Mouse (Mus musculus) E14TG2a.4 (cell line): ENCODE measurements around the gene Ttc19.

Experiments
- CTCF ChIP-seq: conservative IDR thresholded peaks from 2 replicates; pipeline ENCODE4 v1.5.1; 2014; ENCODE audit warnings: low read length
- NANOG ChIP-seq: IDR thresholded peaks from 2 replicates; pipeline ENCODE4 v1.6.1; 2014; ENCODE audit warnings: borderline replicate concordance, low read length, mixed read lengths

- TF ChIP-seq CTCF (no peak), NANOG (no peak)
These were observed 17.6 kb downstream of the Ttc19 start for GRCm38 (mm10) chr11:62298883-62299282.
